Mouse (Mus musculus) bone marrow, adult 2 months (tissue): ENCODE data around the gene Armc3.

Experiments used
- CTCF ChIP-seq: fragments of 200-500 bp; IDR thresholded peaks from 2 replicates; pipeline ENCODE4 v1.5.1; 2011; ENCODE audit warnings: low read length, control low read depth; ENCODE audit not compliant: control insufficient read depth, insufficient read depth
- POLR2A ChIP-seq: fragments of 200-500 bp; IDR thresholded peaks from 2 replicates; pipeline ENCODE4 v1.6.1; 2011; ENCODE audit warnings: low read depth, mild to moderate bottlenecking, control low read depth, low read length, borderline replicate concordance; ENCODE audit not compliant: control insufficient read depth

DNA sequence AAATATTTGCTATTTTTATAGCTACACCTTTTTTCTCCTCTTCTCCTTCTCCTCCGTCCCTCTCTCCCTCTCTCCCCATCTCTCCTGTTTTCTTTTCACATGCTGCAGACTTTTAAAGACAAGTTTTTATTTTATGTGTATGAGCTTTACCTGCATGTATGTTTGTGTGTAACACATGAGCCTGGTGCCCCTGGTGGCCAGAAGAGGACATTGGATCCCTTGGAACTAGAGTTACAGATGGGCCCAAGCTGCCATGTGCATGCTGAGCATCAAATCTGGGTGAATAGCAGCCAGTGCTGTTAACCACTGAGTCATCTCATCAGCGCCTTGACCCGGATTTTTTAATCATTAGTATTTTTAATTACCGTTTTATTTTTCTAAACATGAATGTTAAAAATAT, 42.9 kb upstream of the Armc3 start:
- TF ChIP-seq CTCF = peak; percentile 59
- no peak for TF ChIP-seq POLR2A
